Mouse (Mus musculus) urinary bladder, postnatal 0 days (tissue): ENCODE data around the gene Nos1. TPM values are rescaled to one million over a fixed set of nuclear protein-coding genes. Genes with fewer than 3 reads are reported as not detected.

Experiments
- polyA plus RNA-seq: library from polyadenylated mRNA; unstranded; fragments of >200 nt; fragmentation: Nextera tagmentation; extraction: Ambion mirVana; gene quantifications from 2 replicates; pipeline ENCODE4 v1.2.1, GENCODE M21; 2015

The Nos1 gene
- 0.07 and 0.13 TPM in 2 replicates for polyA plus RNA-seq

DNA sequence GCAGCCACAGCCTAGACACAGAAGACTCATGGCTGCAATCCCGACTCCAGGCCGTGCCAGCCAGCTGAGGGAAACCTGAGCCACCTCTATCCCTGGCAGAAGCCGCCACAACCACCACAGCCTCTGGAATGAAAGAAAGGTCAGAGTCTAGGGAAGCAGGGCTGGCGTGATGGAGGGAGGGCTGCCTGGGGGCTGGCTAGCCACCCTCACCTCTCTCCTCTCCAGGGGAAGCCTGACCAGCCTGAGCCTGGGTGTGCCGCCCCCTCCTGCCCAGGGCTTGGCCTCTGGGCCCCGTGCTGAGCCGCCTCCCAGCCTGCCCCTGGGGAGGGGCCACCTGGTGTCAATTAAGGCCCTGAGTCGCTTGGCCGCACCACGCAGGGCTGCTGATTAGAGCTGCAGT, at the start of gene Nos1:
Gene Nos1 (plus strand): TSS at position 352 of the 400 bp plus-strand sequence.

GRCm38 (mm10) chr5:117976657-117977500, 196.0 kb downstream of the Nos1 start, which contains the start of gene Fbxo21:
Gene Fbxo21, plus strand, starts transcription at chr5:117976730.

Other genes starting within 250 kb of the Nos1 start
- gene Fbxo21, start 195.7 kb downstream of the Nos1 start, polyA plus RNA-seq = 26.0 and 27.7 TPM in 2 replicates
- gene Tesc, start 246.7 kb downstream of the Nos1 start, polyA plus RNA-seq = 2.3 and 3.0 TPM in 2 replicates